Mouse (Mus musculus) testis, adult 2 months (tissue): ENCODE measurements at regions not wholly inside any gene's neighbourhood (a gene's known extent, or its start where the extent isn't known, plus 50 kb on each side); places are given as distances from the start of the nearest gene placed in this dataset.

Experiments used
- H3K27ac ChIP-seq: fragments of 200-500 bp; 2 replicates; pipeline ENCODE4 v1.5.1; 2012; ENCODE audit warnings: low read depth, low read length; ENCODE audit not compliant: control insufficient read depth, insufficient read depth
- H3K27me3 ChIP-seq: fragments of 200-500 bp; 2 replicates; pipeline ENCODE4 v1.6.1; 2012; ENCODE audit warnings: mild to moderate bottlenecking, low read length, moderate library complexity; ENCODE audit not compliant: control insufficient read depth, insufficient read depth
- H3K36me3 ChIP-seq: fragments of 200-500 bp; 2 replicates; pipeline ENCODE4 v1.6.1; 2012; ENCODE audit warnings: mild to moderate bottlenecking, low read length; ENCODE audit not compliant: control insufficient read depth, insufficient read depth
- H3K4me1 ChIP-seq: fragments of 200-500 bp; 2 replicates; pipeline ENCODE4 v1.6.1; 2012; ENCODE audit warnings: low read length; ENCODE audit not compliant: control insufficient read depth, insufficient read depth
- H3K4me3 ChIP-seq: fragments of 200-500 bp; 2 replicates; pipeline ENCODE4 v1.5.1; 2012; ENCODE audit warnings: low read depth, mild to moderate bottlenecking, low read length, moderate library complexity, mixed read lengths; ENCODE audit not compliant: control insufficient read depth
- CTCF ChIP-seq: fragments of 200-500 bp; IDR thresholded peaks from 2 replicates; pipeline ENCODE4 v1.5.1; 2012; ENCODE audit warnings: low read depth, mild to moderate bottlenecking, inconsistent platforms, low read length, moderate library complexity; ENCODE audit not compliant: control insufficient read depth, insufficient read depth, insufficient replicate concordance
- POLR2A ChIP-seq: fragments of 200-500 bp; IDR thresholded peaks from 2 replicates; pipeline ENCODE4 v1.6.1; 2012; ENCODE audit warnings: low read depth, mild to moderate bottlenecking, inconsistent platforms, low read length, moderate library complexity; ENCODE audit not compliant: control insufficient read depth

- Histone ChIP-seq H3K27ac (no peak overlapping the region), H3K4me1 (no peaks in the 10 kb centered on the region), H3K36me3 (no peaks in the 10 kb centered on the region), H3K4me3 (no peak overlapping the region), H3K27me3 (no peaks in the 10 kb centered on the region)
- no peak for TF ChIP-seq CTCF
- TF ChIP-seq POLR2A, result no peak
Observed at GRCm38 (mm10) chr4:66522097-66522809, 117.8 kb upstream of the Astn2 start.

- Histone ChIP-seq H3K4me3 (no peak overlapping the region), H3K4me1 (no peaks in the 10 kb centered on the region)
- TF ChIP-seq POLR2A (no peak), CTCF (no peak)
Observed at GRCm38 (mm10) chr4:66520796-66521195, 116.4 kb upstream of the Astn2 start.

GRCm38 (mm10) chr4:66515815-66516214 lies 111.4 kb upstream of the Astn2 start:
- Histone ChIP-seq H3K27ac (no peak overlapping the region), H3K4me1 (no peaks in the 10 kb centered on the region), H3K4me3 (no peak overlapping the region), H3K27me3 (no peaks in the 10 kb centered on the region), H3K36me3 (no peaks in the 10 kb centered on the region)
- TF ChIP-seq CTCF, result no peak
- no peak for TF ChIP-seq POLR2A

More at GRCm38 (mm10) chr4:66520796-66521195, 116.4 kb upstream of the Astn2 start:
- H3K36me3 ChIP-seq, result no peaks in the 10 kb centered on the region
- no peak overlapping the region for H3K27ac ChIP-seq
- no peaks in the 10 kb centered on the region for H3K27me3 ChIP-seq

- Histone ChIP-seq H3K36me3 (no peaks in the 10 kb centered on the region), H3K4me1 (no peaks in the 10 kb centered on the region), H3K27ac (no peak overlapping the region), H3K27me3 (no peaks in the 10 kb centered on the region), H3K4me3 (no peak overlapping the region)
- TF ChIP-seq POLR2A, result no peak
- no peak for TF ChIP-seq CTCF
Observed at GRCm38 (mm10) chr4:66483496-66483895, 79.1 kb upstream of the Astn2 start.

GRCm38 (mm10) chr4:66482495-66483291 lies 78.3 kb upstream of the Astn2 start:
- Histone ChIP-seq H3K27ac (no peak overlapping the region), H3K4me1 (no peaks in the 10 kb centered on the region), H3K27me3 (no peaks in the 10 kb centered on the region), H3K36me3 (no peaks in the 10 kb centered on the region), H3K4me3 (no peak overlapping the region)
- TF ChIP-seq POLR2A (no peak), CTCF (no peak)

- Histone ChIP-seq H3K36me3 (no peaks in the 10 kb centered on the region), H3K4me3 (no peak overlapping the region), H3K27me3 (no peaks in the 10 kb centered on the region), H3K27ac (no peak overlapping the region), H3K4me1 (no peaks in the 10 kb centered on the region)
- TF ChIP-seq CTCF (no peak), POLR2A (no peak)
Observed at GRCm38 (mm10) chr4:66478601-66479217, 74.3 kb upstream of the Astn2 start.
